Mouse (Mus musculus): ENCODE data around the gene Purb. TPM values are rescaled to one million over a fixed set of nuclear protein-coding genes. Genes with fewer than 3 reads are reported as not detected.
A peak's percentile ranks its signal among the peaks of the same experiment; 100 is the strongest.

The Purb gene
- 33.2 TPM for polyA plus RNA-seq (2012; fragmentation: generic; extraction: Trizol)

GRCm38 (mm10) chr11:6475867-6476484, at the start of gene Purb:
Gene Purb (minus strand): TSS chr11:6475917.
- Histone ChIP-seq H3ac (ENCODE audit: control insufficient read depth, insufficient read length) (peak within 1 kb of the TSS; percentile 91), H3K36me3 (ENCODE audit: control insufficient read depth, insufficient read depth) (peaks cover 25% of the 10 kb centered on the region), H3K4me2 (ENCODE audit: low read depth) (peak within 1 kb of the TSS; percentile 92), H3K79me2 (ENCODE audit: control insufficient read depth, insufficient read depth) (peaks cover 41% of the 10 kb centered on the region), H3K27me3 (ENCODE audit: control insufficient read depth, insufficient read depth, insufficient read length) (no peaks in the 10 kb centered on the region), H3K4me3 (peak within 1 kb of the TSS; percentile 63)
- TF ChIP-seq MYOD1 (IDR thresholded peaks at IDR 0.05; ENCODE audit: control insufficient read depth in 1 of 3, insufficient read length in 2 of 3, low read depth in 2 of 3) (peak in 1 of 3 experiments; percentile 55), TCF12 (IDR thresholded peaks at IDR 0.05; ENCODE audit: insufficient read depth, poor library complexity, severe bottlenecking) (no peak), REST (IDR thresholded peaks at IDR 0.05; ENCODE audit: insufficient read depth, insufficient read length) (no peak), SRF (IDR thresholded peaks at IDR 0.05; ENCODE audit: control insufficient read depth, insufficient read length, low read depth) (peak; percentile 55), POLR2AphosphoS2 (IDR thresholded peaks at IDR 0.05; ENCODE audit: insufficient read length, low read depth) (peak; percentile 87), TCF3 (IDR thresholded peaks at IDR 0.05; ENCODE audit: insufficient read length, low read depth) (no peak), USF1 (IDR thresholded peaks at IDR 0.05; ENCODE audit: low read depth) (no peak), MYOG (IDR thresholded peaks at IDR 0.05; ENCODE audit: control insufficient read depth in 1 of 3, insufficient read depth in 1 of 3, insufficient read length in 2 of 3, low read depth in 2 of 3) (peak in 1 of 3 experiments; percentile 27), MAX (IDR thresholded peaks at IDR 0.05; ENCODE audit: low read depth) (no peak), POLR2A (IDR thresholded peaks at IDR 0.05; ENCODE audit: insufficient read length, low read depth) (peak; percentile 81), CEBPB (IDR thresholded peaks at IDR 0.05; ENCODE audit: insufficient read depth, poor library complexity, severe bottlenecking) (no peak), E2F4 (IDR thresholded peaks at IDR 0.05; ENCODE audit: insufficient read depth) (no peak)

- no peak overlapping the region for H3K4me2 ChIP-seq (ENCODE audit: low read depth)
- peaks cover 37% of the 10 kb centered on the region for H3K36me3 ChIP-seq (ENCODE audit: control insufficient read depth, insufficient read depth)
- H3ac ChIP-seq (ENCODE audit: control insufficient read depth, insufficient read length): no peak overlapping the region
- peaks cover 28% of the 10 kb centered on the region for H3K79me2 ChIP-seq (ENCODE audit: control insufficient read depth, insufficient read depth)
- no peaks in the 10 kb centered on the region for H3K27me3 ChIP-seq (ENCODE audit: control insufficient read depth, insufficient read depth, insufficient read length)
- TF ChIP-seq MYOG (IDR thresholded peaks at IDR 0.05; ENCODE audit: control insufficient read depth in 1 of 3, insufficient read depth in 1 of 3, insufficient read length in 2 of 3, low read depth in 2 of 3) (no peak), MYOD1 (IDR thresholded peaks at IDR 0.05; ENCODE audit: control insufficient read depth in 1 of 3, insufficient read length in 2 of 3, low read depth in 2 of 3) (no peak), REST (IDR thresholded peaks at IDR 0.05; ENCODE audit: insufficient read depth, insufficient read length) (no peak), POLR2A (IDR thresholded peaks at IDR 0.05; ENCODE audit: insufficient read length, low read depth) (no peak), SRF (IDR thresholded peaks at IDR 0.05; ENCODE audit: control insufficient read depth, insufficient read length, low read depth) (no peak), USF1 (IDR thresholded peaks at IDR 0.05; ENCODE audit: low read depth) (no peak), MAX (IDR thresholded peaks at IDR 0.05; ENCODE audit: low read depth) (no peak), TCF12 (IDR thresholded peaks at IDR 0.05; ENCODE audit: insufficient read depth, poor library complexity, severe bottlenecking) (no peak)
- no peak overlapping the region for H3K4me3 ChIP-seq
These were observed 49.5 kb upstream of the Purb start for GRCm38 (mm10) chr11:6525241-6525640.

DNA sequence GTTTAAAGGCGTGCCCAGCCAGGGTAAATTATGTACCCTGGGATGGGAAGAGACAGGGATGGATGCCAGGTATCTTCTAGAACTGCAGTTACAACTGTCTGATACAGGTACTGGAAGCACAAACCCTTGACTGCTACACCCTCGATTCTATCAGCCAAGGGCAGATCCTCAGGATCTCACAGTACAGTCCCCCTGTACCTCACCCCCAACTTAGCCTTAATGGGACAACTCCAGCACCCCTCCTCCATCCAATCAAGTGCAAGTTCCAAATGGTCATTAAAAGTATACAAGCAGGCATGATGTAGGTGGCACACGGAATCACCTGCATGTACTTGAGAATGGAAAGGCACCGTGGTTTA, 49.1 kb upstream of the Purb start:
- no peak overlapping the region for H3ac ChIP-seq (ENCODE audit: control insufficient read depth, insufficient read length)
- peaks cover 37% of the 10 kb centered on the region for H3K36me3 ChIP-seq (ENCODE audit: control insufficient read depth, insufficient read depth)
- H3K79me2 ChIP-seq (ENCODE audit: control insufficient read depth, insufficient read depth): peaks cover 28% of the 10 kb centered on the region
- H3K27me3 ChIP-seq (ENCODE audit: control insufficient read depth, insufficient read depth, insufficient read length): no peaks in the 10 kb centered on the region
- TF ChIP-seq E2F4 (IDR thresholded peaks at IDR 0.05; ENCODE audit: insufficient read depth): no peak
- TF ChIP-seq CEBPB (IDR thresholded peaks at IDR 0.05; ENCODE audit: insufficient read depth, poor library complexity, severe bottlenecking): no peak
- no peak for TF ChIP-seq TCF3 (IDR thresholded peaks at IDR 0.05; ENCODE audit: insufficient read length, low read depth)
- no peak for TF ChIP-seq MAX (IDR thresholded peaks at IDR 0.05; ENCODE audit: low read depth)
- no peak for TF ChIP-seq TCF12 (IDR thresholded peaks at IDR 0.05; ENCODE audit: insufficient read depth, poor library complexity, severe bottlenecking)
- no peak for TF ChIP-seq SRF (IDR thresholded peaks at IDR 0.05; ENCODE audit: control insufficient read depth, insufficient read length, low read depth)
- no peak for TF ChIP-seq REST (IDR thresholded peaks at IDR 0.05; ENCODE audit: insufficient read depth, insufficient read length)
- no peak for TF ChIP-seq USF1 (IDR thresholded peaks at IDR 0.05; ENCODE audit: low read depth)
- TF ChIP-seq POLR2A (IDR thresholded peaks at IDR 0.05; ENCODE audit: insufficient read length, low read depth): peak; percentile 32
- TF ChIP-seq MYOD1 (IDR thresholded peaks at IDR 0.05; ENCODE audit: control insufficient read depth in 1 of 3, insufficient read length in 2 of 3, low read depth in 2 of 3): no peak
- no peak for TF ChIP-seq MYOG (IDR thresholded peaks at IDR 0.05; ENCODE audit: control insufficient read depth in 1 of 3, insufficient read depth in 1 of 3, insufficient read length in 2 of 3, low read depth in 2 of 3)
- TF ChIP-seq POLR2AphosphoS2 (IDR thresholded peaks at IDR 0.05; ENCODE audit: insufficient read length, low read depth): peak; percentile 78
- H3K4me3 ChIP-seq: no peak overlapping the region
- H3K4me2 ChIP-seq (ENCODE audit: low read depth): no peak overlapping the region

GRCm38 (mm10) chr11:6524165-6524879, 48.6 kb upstream of the Purb start:
- Histone ChIP-seq H3K4me3 (no peak overlapping the region), H3K27me3 (ENCODE audit: control insufficient read depth, insufficient read depth, insufficient read length) (no peaks in the 10 kb centered on the region), H3K79me2 (ENCODE audit: control insufficient read depth, insufficient read depth) (peaks cover 28% of the 10 kb centered on the region), H3K36me3 (ENCODE audit: control insufficient read depth, insufficient read depth) (peaks cover 37% of the 10 kb centered on the region), H3K4me2 (ENCODE audit: low read depth) (no peak overlapping the region), H3ac (ENCODE audit: control insufficient read depth, insufficient read length) (no peak overlapping the region)
- peak; percentile 81 for TF ChIP-seq POLR2AphosphoS2 (IDR thresholded peaks at IDR 0.05; ENCODE audit: insufficient read length, low read depth)
- TF ChIP-seq SRF (IDR thresholded peaks at IDR 0.05; ENCODE audit: control insufficient read depth, insufficient read length, low read depth): no peak
- TF ChIP-seq TCF3 (IDR thresholded peaks at IDR 0.05; ENCODE audit: insufficient read length, low read depth): no peak

Data from myocyte (in vitro differentiated cells).